Mouse (Mus musculus) MN1 (cell line): ENCODE results near the gene Clec4a2.
"Not testable (repeated sequence)": the region's sequence is repeated elsewhere in the genome, so short reads cannot be mapped to it uniquely, and the experiment has no call there.

Source experiments
- DNase-seq: peaks from one replicate; pipeline ENCODE4 v3.0.0-alpha.2; 2016; ENCODE audit warnings: low spot score

Clec4a2 gene

GRCm38 (mm10) chr6:123106128-123106527 lies at the start of gene Clec4a2:
TSS of gene Clec4a2 (plus strand) at chr6:123106428.
- DNase-seq = not testable (repeated sequence)

GRCm38 (mm10) chr6:123095125-123095843 lies 10.9 kb upstream of the Clec4a2 start:
- DNase-seq = no peak

- DNase-seq = no peak
Observed at GRCm38 (mm10) chr6:123123195-123123594, 17.0 kb downstream of the Clec4a2 start.

- no peak for DNase-seq
Observed at GRCm38 (mm10) chr6:123127173-123127572, 20.9 kb downstream of the Clec4a2 start.

- not testable (repeated sequence) for DNase-seq
Observed at GRCm38 (mm10) chr6:123137766-123138526, 31.7 kb downstream of the Clec4a2 start.

GRCm38 (mm10) chr6:123170106-123170505 lies 63.9 kb downstream of the Clec4a2 start:
- no peak for DNase-seq

GRCm38 (mm10) chr6:123171040-123171439 lies 64.8 kb downstream of the Clec4a2 start:
- no peak for DNase-seq

- DNase-seq = no peak
Observed at GRCm38 (mm10) chr6:123172593-123172992, 66.4 kb downstream of the Clec4a2 start, which contains the start of gene Clec4b2. TSS of gene Clec4b2 (plus strand) at chr6:123172893.

GRCm38 (mm10) chr6:123175549-123175948 lies 69.3 kb downstream of the Clec4a2 start:
- DNase-seq = no peak

GRCm38 (mm10) chr6:123184862-123185261 lies 78.6 kb downstream of the Clec4a2 start:
- not testable (repeated sequence) for DNase-seq
